Mouse (Mus musculus) stomach, postnatal 0 days (tissue): ENCODE measurements around the gene P2ry4. TPM values are rescaled to one million over a fixed set of nuclear protein-coding genes. Genes with fewer than 3 reads are reported as not detected.

Source experiments
- ATAC-seq: fragments of 200-750 bp; cut with Nextera tagmentation; 2 replicates; pipeline ENCODE4 v1.8.0; 2017; ENCODE audit not compliant: low FRiP score, low TSS enrichment
- DNase-seq: peaks from one replicate; pipeline ENCODE4 v3.0.0-alpha.2; 2016; ENCODE audit warnings: low spot score
- H3K27ac ChIP-seq: fragments of 300-500 bp; sonication (generic); replicated peaks from 2 replicates; pipeline ENCODE4 v1.5.1; 2014; ENCODE audit warnings: mild to moderate bottlenecking, control low read depth
- H3K27me3 ChIP-seq: fragments of 300-500 bp; sonication (generic); 2 replicates; pipeline ENCODE4 v1.6.1; 2014; ENCODE audit warnings: low read length; ENCODE audit not compliant: control insufficient read depth, insufficient read depth
- H3K36me3 ChIP-seq: fragments of 300-500 bp; sonication (generic); 2 replicates; pipeline ENCODE4 v1.6.1; 2014; ENCODE audit warnings: low read length, mixed read lengths; ENCODE audit not compliant: control insufficient read depth, insufficient read depth
- H3K4me1 ChIP-seq: fragments of 300-500 bp; sonication (generic); replicated peaks from 2 replicates; pipeline ENCODE4 v1.6.1; 2014; ENCODE audit warnings: antibody characterized with exemption; ENCODE audit not compliant: control insufficient read depth, insufficient read depth
- H3K4me2 ChIP-seq: fragments of 300-500 bp; sonication (generic); replicated peaks from 2 replicates; pipeline ENCODE4 v1.6.1; 2014; ENCODE audit warnings: low read depth, mild to moderate bottlenecking, control low read depth, moderate library complexity
- H3K4me3 ChIP-seq: fragments of 300-500 bp; sonication (generic); 2 replicates; pipeline ENCODE4 v1.5.1; 2014; ENCODE audit warnings: low read depth, low read length, control low read depth
- H3K9ac ChIP-seq: fragments of 300-500 bp; sonication (generic); 2 replicates; pipeline ENCODE4 v1.6.1; 2014; ENCODE audit warnings: mild to moderate bottlenecking, low read length, control low read depth, mixed read lengths
- H3K9me3 ChIP-seq: fragments of 300-500 bp; sonication (generic); 2 replicates; pipeline ENCODE4 v1.6.1; 2016; ENCODE audit warnings: low read length; ENCODE audit not compliant: control insufficient read depth
- CTCF ChIP-seq: IDR thresholded peaks from 2 replicates; pipeline ENCODE4 v1.5.1; 2016; ENCODE audit warnings: antibody characterized with exemption, low read depth, mild to moderate bottlenecking, moderate library complexity
- EP300 ChIP-seq: optimal IDR thresholded peaks from 2 replicates; pipeline ENCODE3; 2016; ENCODE audit warnings: antibody characterized with exemption
- WGBS: fragments of 180-500 bp; shearing (Covaris S2); extraction: QIAGEN DNeasy Blood & Tissue Kit; methylation state at CpG from one replicate; pipeline ENCODE4 v1.1.7; 2014; 5-methylcytosine and 5-hydroxymethylcytosine counted together
- polyA plus RNA-seq: library from polyadenylated mRNA; unstranded; fragments of >200 nt; fragmentation: Nextera tagmentation; extraction: Ambion mirVana; gene quantifications from 2 replicates; pipeline ENCODE4 v1.2.1, GENCODE M21; 2015

P2ry4 gene
- 2.9 and 3.0 TPM in 2 replicates for polyA plus RNA-seq

DNA sequence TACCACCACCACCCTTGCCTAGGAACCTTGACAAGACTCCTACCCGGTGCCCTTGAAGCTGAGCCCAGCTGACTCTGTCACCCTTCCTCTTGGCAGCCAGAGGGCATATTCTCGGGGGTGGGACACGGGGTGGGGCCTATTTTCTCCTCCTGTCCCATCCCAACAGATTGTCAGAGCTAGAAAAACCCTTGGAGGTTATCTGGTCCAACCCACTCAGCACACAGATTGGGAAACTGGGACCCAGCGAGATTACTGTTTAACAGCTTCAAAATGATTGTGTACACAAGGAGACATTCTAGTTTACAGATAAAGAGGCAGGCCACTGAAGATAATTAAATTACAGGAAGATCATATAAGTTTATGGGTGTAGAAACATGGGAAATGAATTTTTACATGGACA is at the start of gene P2ry4:
Gene P2ry4, minus strand, starts transcription at position 79 of the 400 bp plus-strand sequence.
- Histone ChIP-seq H3K36me3 (no peaks in the 10 kb centered on the region), H3K9me3 (no peaks in the 10 kb centered on the region), H3K4me1 (no peaks in the 10 kb centered on the region), H3K27me3 (no peaks in the 10 kb centered on the region), H3K9ac (no peak within 1 kb of the TSS), H3K4me3 (no peak within 1 kb of the TSS), H3K4me2 (no peak within 1 kb of the TSS), H3K27ac (no peak within 1 kb of the TSS)
- DNase-seq (no peak), ATAC-seq (no peak)
- 49% methylated on average over 4 of the region's 4 CpGs for whole genome bisulfite sequencing
- TF ChIP-seq CTCF (no peak), EP300 (no peak)

DNA sequence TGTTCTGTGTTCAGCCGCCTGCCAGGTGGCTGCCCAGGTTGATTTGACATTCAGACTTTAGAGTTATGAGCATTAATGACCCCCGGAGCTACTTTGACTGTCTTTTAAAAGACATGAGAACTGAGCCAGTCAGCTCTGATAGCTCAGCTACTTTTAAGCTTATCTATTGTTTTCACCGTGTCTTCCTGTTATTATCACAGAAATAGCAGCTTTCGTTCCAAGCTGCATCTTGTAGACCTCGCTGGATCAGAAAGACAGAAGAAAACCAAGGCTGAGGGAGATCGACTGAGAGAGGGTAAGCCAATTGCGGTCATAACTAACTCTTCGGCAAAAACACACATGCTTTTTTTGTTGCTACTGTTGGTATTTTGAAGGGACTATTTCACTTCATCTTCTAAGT is 43.8 kb upstream of the P2ry4 start:
- TF ChIP-seq EP300, result no peak
- no peak for TF ChIP-seq CTCF
- Histone ChIP-seq H3K4me1 (no peaks in the 10 kb centered on the region), H3K9ac (no peak overlapping the region), H3K27ac (no peak overlapping the region), H3K4me2 (no peak overlapping the region), H3K27me3 (no peaks in the 10 kb centered on the region), H3K4me3 (no peak overlapping the region), H3K9me3 (no peaks in the 10 kb centered on the region), H3K36me3 (no peaks in the 10 kb centered on the region)
- 88% methylated on average over 8 of the region's 8 CpGs for WGBS
- no peak for ATAC-seq
- no peak for DNase-seq

DNA sequence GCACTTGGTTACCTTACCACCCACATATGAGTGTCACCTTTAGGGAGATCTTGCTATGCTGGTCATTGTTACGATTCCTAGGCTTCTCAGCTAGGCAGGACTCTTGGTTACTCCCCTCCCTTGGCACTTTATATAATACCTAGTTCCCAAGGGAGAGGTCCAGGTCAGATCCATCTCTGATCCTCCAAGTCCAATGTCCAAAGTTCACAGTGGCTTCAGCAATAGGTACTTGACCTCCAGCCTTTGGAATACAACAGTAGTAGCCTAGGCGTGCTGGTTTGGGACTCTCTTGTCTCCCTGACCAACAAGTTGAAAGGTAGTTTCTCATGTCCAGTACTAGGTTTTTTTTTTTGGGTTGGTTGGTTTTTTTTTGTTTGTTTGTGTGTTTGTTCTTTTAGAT is 34.4 kb upstream of the P2ry4 start:
- Histone ChIP-seq H3K36me3 (no peaks in the 10 kb centered on the region), H3K27me3 (no peaks in the 10 kb centered on the region), H3K4me3 (no peak overlapping the region), H3K4me1 (no peaks in the 10 kb centered on the region), H3K9ac (no peak overlapping the region), H3K27ac (no peak overlapping the region), H3K9me3 (no peaks in the 10 kb centered on the region), H3K4me2 (no peak overlapping the region)
- TF ChIP-seq EP300 (no peak), CTCF (no peak)
- 89% methylated on average over 2 of the region's 2 CpGs for WGBS
- no peak for ATAC-seq
- DNase-seq, result no peak

GRCm38 (mm10) chrX:100625802-100626793 is 31.4 kb upstream of the P2ry4 start, which contains the start of gene Pdzd11:
Pdzd11 (minus strand) TSS chrX:100626568.
- Histone ChIP-seq H3K9ac (peak within 1 kb of the TSS; percentile 57), H3K4me3 (peak within 1 kb of the TSS; percentile 54), H3K27ac (peak within 1 kb of the TSS; percentile 45; the same call in 1 of the 2 replicates), H3K27me3 (no peaks in the 10 kb centered on the region), H3K4me1 (no peaks in the 10 kb centered on the region), H3K9me3 (no peaks in the 10 kb centered on the region), H3K4me2 (peak within 1 kb of the TSS; percentile 79), H3K36me3 (no peaks in the 10 kb centered on the region)
- 17% methylated on average over 57 of the region's 62 CpGs for WGBS
- DNase-seq (peak; percentile 92), ATAC-seq (peak; percentile 100)
- TF ChIP-seq CTCF (no peak), EP300 (no peak)

GRCm38 (mm10) chrX:100625546-100625801 is 30.8 kb upstream of the P2ry4 start, which contains the start of gene Kif4:
Kif4 (plus strand) TSS chrX:100625737.
- 16% methylated on average over 3 of the region's 3 CpGs for WGBS

GRCm38 (mm10) chrX:100625146-100625545 is 30.5 kb upstream of the P2ry4 start:
- H3K27ac ChIP-seq, result no peak overlapping the region
- H3K9me3 ChIP-seq, result no peaks in the 10 kb centered on the region
- 31% methylated on average over 7 of the region's 7 CpGs for WGBS
- peak overlapping the region; percentile 57 for H3K4me2 ChIP-seq
- H3K4me3 ChIP-seq, result peak overlapping the region; percentile 54
- H3K27me3 ChIP-seq, result no peaks in the 10 kb centered on the region
- peak overlapping the region; percentile 51; the same call in 1 of the 2 replicates for H3K9ac ChIP-seq
- no peak for ATAC-seq
- H3K4me1 ChIP-seq, result no peaks in the 10 kb centered on the region
- no peak for TF ChIP-seq CTCF
- TF ChIP-seq EP300, result no peak
- DNase-seq, result no peak
- no peaks in the 10 kb centered on the region for H3K36me3 ChIP-seq

More at GRCm38 (mm10) chrX:100625546-100625801, 30.8 kb upstream of the P2ry4 start, which contains the start of gene Kif4:
- Histone ChIP-seq H3K36me3 (no peaks in the 10 kb centered on the region), H3K27me3 (no peaks in the 10 kb centered on the region), H3K9me3 (no peaks in the 10 kb centered on the region), H3K27ac (peak within 1 kb of the TSS; percentile 45; the same call in 1 of the 2 replicates), H3K4me1 (no peaks in the 10 kb centered on the region), H3K4me2 (peak within 1 kb of the TSS; percentile 79), H3K4me3 (peak within 1 kb of the TSS; percentile 54), H3K9ac (peak within 1 kb of the TSS; percentile 57)
- DNase-seq (no peak), ATAC-seq (no peak)
- TF ChIP-seq EP300 (no peak), CTCF (no peak)
